Mouse (Mus musculus): ENCODE measurements around the gene Lsm3. TPM values are rescaled to one million over a fixed set of nuclear protein-coding genes. Genes with fewer than 3 reads are reported as not detected.

Gene Lsm3
- polyA plus RNA-seq, 1 experiment from 2014 or later: 121 TPM

DNA sequence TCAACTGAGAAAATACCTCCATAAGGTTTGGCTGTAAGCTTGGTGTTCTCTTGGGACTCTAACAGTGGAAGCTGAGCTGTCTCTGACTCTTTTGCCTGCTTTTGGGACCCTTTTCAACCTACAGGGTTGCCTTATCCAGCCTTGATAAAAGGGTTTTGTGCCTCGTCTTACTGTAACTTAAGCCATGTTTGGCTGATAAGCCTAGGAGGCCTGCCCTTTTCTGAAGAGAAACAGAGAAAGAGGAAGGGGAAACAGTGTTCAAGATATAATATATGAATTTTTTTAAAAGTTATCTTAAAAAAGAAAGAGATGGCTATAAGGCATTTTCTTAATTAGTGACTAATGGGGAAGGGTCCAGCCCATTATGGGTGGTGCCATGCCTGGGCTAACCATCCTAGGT, 12.4 kb upstream of the Lsm3 start:
- no peak overlapping the region for H3K4me3 ChIP-seq (ENCODE audit: low read depth, low read length)
- H3K9me3 ChIP-seq (ENCODE audit: control insufficient read depth, low read length): no peaks in the 10 kb centered on the region
- no peak overlapping the region for H3K27ac ChIP-seq (replicated peaks)
- no peak overlapping the region for H3K4me2 ChIP-seq (replicated peaks; ENCODE audit: low read depth)
- DNase-seq (ENCODE audit: low spot score) (no peak), ATAC-seq (ENCODE audit: low FRiP score, low TSS enrichment) (no peak)
- H3K4me1 ChIP-seq (replicated peaks; ENCODE audit: control insufficient read depth, insufficient read depth): no peaks in the 10 kb centered on the region
- 83% methylated on average over 1 of the region's 1 CpGs for WGBS
- TF ChIP-seq EP300 (optimal IDR thresholded peaks at IDR 0.05) (no peak), CTCF (IDR thresholded peaks at IDR 0.05; ENCODE audit: low read depth) (no peak)
- no peak overlapping the region for H3K9ac ChIP-seq (ENCODE audit: low read length)
- H3K36me3 ChIP-seq (ENCODE audit: control insufficient read depth, insufficient read depth, low read length): peaks cover 56% of the 10 kb centered on the region
- no peaks in the 10 kb centered on the region for H3K27me3 ChIP-seq (ENCODE audit: control insufficient read depth, insufficient read depth, low read length)

DNA sequence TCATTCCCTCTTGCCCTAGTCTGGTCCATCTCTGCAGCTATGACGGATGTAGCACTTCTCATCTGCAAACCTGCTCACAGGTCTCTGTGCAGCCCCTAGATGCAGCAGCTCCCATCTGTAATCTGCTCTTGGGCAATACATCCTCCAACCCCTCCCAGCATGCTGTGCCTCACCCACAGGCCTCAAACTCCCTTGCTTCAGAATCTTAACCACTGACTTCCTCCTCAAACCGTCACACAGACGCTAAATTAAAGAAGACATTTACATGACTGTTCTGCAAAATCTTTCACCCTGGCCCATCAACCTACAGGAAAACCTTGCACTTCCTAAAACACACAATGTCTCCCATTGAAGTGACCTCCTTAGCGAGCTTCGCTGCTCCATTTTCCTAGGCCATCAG, 9.7 kb upstream of the Lsm3 start:
- TF ChIP-seq EP300 (optimal IDR thresholded peaks at IDR 0.05) (no peak), CTCF (IDR thresholded peaks at IDR 0.05; ENCODE audit: low read depth) (no peak)
- ATAC-seq (ENCODE audit: low FRiP score, low TSS enrichment) (no peak), DNase-seq (ENCODE audit: low spot score) (no peak)
- WGBS: 88% methylated on average over 5 of the region's 5 CpGs
- H3K9me3 ChIP-seq (ENCODE audit: control insufficient read depth, low read length): no peaks in the 10 kb centered on the region
- H3K27me3 ChIP-seq (ENCODE audit: control insufficient read depth, insufficient read depth, low read length): no peaks in the 10 kb centered on the region
- no peak overlapping the region for H3K4me2 ChIP-seq (replicated peaks; ENCODE audit: low read depth)
- no peak overlapping the region for H3K9ac ChIP-seq (ENCODE audit: low read length)
- H3K36me3 ChIP-seq (ENCODE audit: control insufficient read depth, insufficient read depth, low read length): peaks cover 44% of the 10 kb centered on the region
- H3K27ac ChIP-seq (replicated peaks): no peak overlapping the region
- H3K4me3 ChIP-seq (ENCODE audit: low read depth, low read length): no peak overlapping the region
- H3K4me1 ChIP-seq (replicated peaks; ENCODE audit: control insufficient read depth, insufficient read depth): no peaks in the 10 kb centered on the region

DNA sequence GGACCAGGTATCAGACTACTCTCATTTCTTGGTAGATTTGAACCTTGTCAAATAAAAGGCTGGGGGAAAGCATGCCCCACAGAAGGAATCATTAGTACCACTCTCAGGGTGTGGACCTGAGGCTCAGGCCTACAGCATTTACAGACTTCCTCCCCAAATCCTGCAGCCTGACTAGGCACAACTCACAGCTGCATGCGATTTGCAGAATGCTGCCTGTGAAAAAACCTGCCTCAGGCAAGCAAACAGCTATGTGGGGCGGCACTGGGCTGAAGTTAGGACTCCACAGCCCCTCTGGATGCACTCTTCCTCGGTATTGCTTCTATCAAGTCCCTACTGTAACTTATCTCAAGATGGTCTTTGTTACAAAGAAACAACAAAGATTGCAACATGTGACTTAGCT, 7.7 kb upstream of the Lsm3 start:
- no peak overlapping the region for H3K9ac ChIP-seq (ENCODE audit: low read length)
- H3K27ac ChIP-seq (replicated peaks): no peak overlapping the region
- H3K36me3 ChIP-seq (ENCODE audit: control insufficient read depth, insufficient read depth, low read length): peaks cover 41% of the 10 kb centered on the region
- ATAC-seq (ENCODE audit: low FRiP score, low TSS enrichment) (no peak), DNase-seq (ENCODE audit: low spot score) (no peak)
- no peaks in the 10 kb centered on the region for H3K4me1 ChIP-seq (replicated peaks; ENCODE audit: control insufficient read depth, insufficient read depth)
- no peak for TF ChIP-seq CTCF (IDR thresholded peaks at IDR 0.05; ENCODE audit: low read depth)
- TF ChIP-seq EP300 (optimal IDR thresholded peaks at IDR 0.05): no peak
- no peak overlapping the region for H3K4me3 ChIP-seq (ENCODE audit: low read depth, low read length)
- H3K9me3 ChIP-seq (ENCODE audit: control insufficient read depth, low read length): no peaks in the 10 kb centered on the region
- no peaks in the 10 kb centered on the region for H3K27me3 ChIP-seq (ENCODE audit: control insufficient read depth, insufficient read depth, low read length)
- 87% methylated on average over 3 of the region's 3 CpGs for WGBS
- no peak overlapping the region for H3K4me2 ChIP-seq (replicated peaks; ENCODE audit: low read depth)

DNA sequence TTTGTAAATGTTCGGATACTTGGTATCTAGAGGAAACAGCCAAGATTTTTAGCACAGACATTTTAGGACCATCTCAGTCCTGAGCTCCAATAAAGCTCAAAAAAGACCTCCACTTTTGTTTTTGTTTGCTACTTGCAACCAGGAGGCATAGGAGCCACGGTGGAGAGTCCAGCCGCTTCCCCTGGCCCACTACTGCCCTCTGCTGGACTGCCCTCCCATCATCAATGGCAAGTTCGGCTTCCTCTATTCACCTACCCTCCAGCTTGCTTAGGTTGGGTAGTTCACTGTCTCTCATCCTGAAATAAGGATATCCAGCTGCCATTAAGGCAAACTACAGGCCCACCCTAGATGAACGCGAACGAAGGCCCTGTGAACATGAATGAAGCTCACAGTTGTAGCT, 6.4 kb upstream of the Lsm3 start:
- Histone ChIP-seq H3K9ac (ENCODE audit: low read length) (no peak overlapping the region), H3K27me3 (ENCODE audit: control insufficient read depth, insufficient read depth, low read length) (no peaks in the 10 kb centered on the region), H3K4me1 (replicated peaks; ENCODE audit: control insufficient read depth, insufficient read depth) (no peaks in the 10 kb centered on the region; the same call in 1 of the 2 replicates), H3K4me2 (replicated peaks; ENCODE audit: low read depth) (no peak overlapping the region), H3K36me3 (ENCODE audit: control insufficient read depth, insufficient read depth, low read length) (peaks cover 31% of the 10 kb centered on the region), H3K9me3 (ENCODE audit: control insufficient read depth, low read length) (no peaks in the 10 kb centered on the region), H3K27ac (replicated peaks) (no peak overlapping the region), H3K4me3 (ENCODE audit: low read depth, low read length) (no peak overlapping the region)
- ATAC-seq (ENCODE audit: low FRiP score, low TSS enrichment) (no peak), DNase-seq (ENCODE audit: low spot score) (peak; percentile 85)
- WGBS: 43% methylated on average over 7 of the region's 7 CpGs
- TF ChIP-seq CTCF (IDR thresholded peaks at IDR 0.05; ENCODE audit: low read depth): peak; percentile 91
- TF ChIP-seq EP300 (optimal IDR thresholded peaks at IDR 0.05): no peak

DNA sequence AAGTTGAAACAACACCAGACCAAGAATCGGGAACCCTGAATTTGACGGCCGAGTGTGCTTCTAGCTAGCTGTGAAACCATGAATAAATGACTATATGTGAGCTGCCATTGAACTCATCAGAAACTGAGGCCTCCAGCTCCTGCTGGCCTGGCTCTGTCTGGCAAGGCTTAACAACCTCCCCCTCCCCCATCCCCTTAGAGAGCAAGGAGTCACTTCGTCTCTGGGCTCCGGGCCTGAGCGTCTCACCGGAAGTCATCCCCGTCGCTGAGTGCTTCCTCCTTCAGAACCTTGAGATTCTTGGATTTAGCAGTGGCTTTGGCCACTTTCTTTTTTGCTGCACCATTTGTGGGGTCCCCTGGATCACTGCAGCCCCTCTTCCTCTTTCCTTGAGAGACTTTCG, 5.5 kb upstream of the Lsm3 start:
- TF ChIP-seq EP300 (optimal IDR thresholded peaks at IDR 0.05): no peak
- TF ChIP-seq CTCF (IDR thresholded peaks at IDR 0.05; ENCODE audit: low read depth): no peak
- Histone ChIP-seq H3K27ac (replicated peaks) (no peak overlapping the region), H3K9ac (ENCODE audit: low read length) (no peak overlapping the region), H3K4me3 (ENCODE audit: low read depth, low read length) (no peak overlapping the region), H3K27me3 (ENCODE audit: control insufficient read depth, insufficient read depth, low read length) (no peaks in the 10 kb centered on the region), H3K4me2 (replicated peaks; ENCODE audit: low read depth) (no peak overlapping the region), H3K9me3 (ENCODE audit: control insufficient read depth, low read length) (no peaks in the 10 kb centered on the region), H3K36me3 (ENCODE audit: control insufficient read depth, insufficient read depth, low read length) (peaks cover 24% of the 10 kb centered on the region), H3K4me1 (replicated peaks; ENCODE audit: control insufficient read depth, insufficient read depth) (peaks cover 4% of the 10 kb centered on the region; the same call in 1 of the 2 replicates)
- 79% methylated on average over 10 of the region's 10 CpGs for WGBS
- DNase-seq (ENCODE audit: low spot score): no peak
- ATAC-seq (ENCODE audit: low FRiP score, low TSS enrichment): no peak

DNA sequence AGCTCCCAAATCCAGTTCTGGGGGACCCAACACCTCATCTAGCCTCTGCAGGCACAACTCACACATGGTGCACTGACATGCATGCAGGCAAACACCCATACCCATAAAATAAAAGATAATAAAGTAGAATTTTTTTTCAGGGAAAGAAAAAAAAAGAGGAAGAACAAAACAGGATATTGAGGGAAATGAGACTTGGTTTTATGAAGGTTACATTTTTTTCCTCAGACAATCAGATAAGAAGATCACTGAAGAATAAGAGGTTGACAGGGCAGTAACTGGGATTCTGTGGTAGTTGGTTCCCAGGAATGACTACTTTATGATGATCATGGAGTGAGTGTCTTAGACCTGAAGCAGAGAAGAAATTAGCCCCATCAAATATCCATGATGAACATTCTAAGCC, 1.6 kb upstream of the Lsm3 start:
- H3K27me3 ChIP-seq (ENCODE audit: control insufficient read depth, insufficient read depth, low read length): no peaks in the 10 kb centered on the region
- H3K4me1 ChIP-seq (replicated peaks; ENCODE audit: control insufficient read depth, insufficient read depth): peaks cover 4% of the 10 kb centered on the region; the same call in 1 of the 2 replicates

More for the DNA sequence above, 1.6 kb upstream of the Lsm3 start:
- DNase-seq (ENCODE audit: low spot score): no peak
- H3K4me2 ChIP-seq (replicated peaks; ENCODE audit: low read depth): no peak overlapping the region
- H3K27ac ChIP-seq (replicated peaks): no peak overlapping the region
- no peak for TF ChIP-seq CTCF (IDR thresholded peaks at IDR 0.05; ENCODE audit: low read depth)
- no peak for TF ChIP-seq EP300 (optimal IDR thresholded peaks at IDR 0.05)
- no peak overlapping the region for H3K9ac ChIP-seq (ENCODE audit: low read length)
- H3K36me3 ChIP-seq (ENCODE audit: control insufficient read depth, insufficient read depth, low read length): 0 out of 2 replicates have a peak, but pooled peaks cover 4% of the 10 kb centered on the region
- ATAC-seq (ENCODE audit: low FRiP score, low TSS enrichment): no peak
- no peaks in the 10 kb centered on the region for H3K9me3 ChIP-seq (ENCODE audit: control insufficient read depth, low read length)
- H3K4me3 ChIP-seq (ENCODE audit: low read depth, low read length): no peak overlapping the region
